Mouse (Mus musculus) heart, postnatal 36 days (tissue): ENCODE results near the gene Slc35b4. TPM values are rescaled to one million over a fixed set of nuclear protein-coding genes. Genes with fewer than 3 reads are reported as not detected.

Experiments used
- DNase-seq, 2 experiments: peaks; one replicate each; pipeline ENCODE4 v3.0.0; 2021 to 2022
- intact Hi-C: fragments of 180-260 bp; cut with DNase I; formaldehyde crosslinking; loops from one replicate; pipeline ENCODE4 v1.15.1; 2025
- total RNA-seq, 2 experiments: library from RNA; stranded (reverse); gene quantifications; 2 replicates each; pipeline ENCODE4 v1.2.3; 2021

Gene Slc35b4
- 1 to 10 TPM; 7.5 to 9.6 TPM for total RNA-seq

DNA sequence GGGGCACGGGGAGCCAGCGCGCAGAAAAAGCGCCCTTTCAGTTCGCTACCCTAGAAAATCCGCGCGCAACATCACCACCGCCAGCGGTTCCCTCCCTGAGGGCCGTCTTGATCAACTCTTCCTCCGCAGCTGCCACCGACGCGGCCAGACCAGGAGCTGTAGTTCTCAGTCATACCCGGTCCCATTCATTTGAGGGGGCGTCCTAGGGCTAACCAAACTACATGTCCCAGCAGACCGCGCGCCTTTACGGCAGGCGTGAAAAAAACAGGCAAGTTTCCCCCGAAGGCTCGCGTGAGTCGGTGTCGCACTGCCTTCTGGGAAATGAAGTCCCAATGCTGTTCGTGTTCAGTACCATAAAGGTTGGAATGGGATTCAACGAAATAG lies at the start of gene Slc35b4:
Gene Slc35b4, minus strand, starts transcription at position 248 of the 384 bp plus-strand sequence.
- intact Hi-C loops: loop anchor here (5.0 to 10.0 kb wide), 4 partner anchors 150 to 1115 kb away; partner anchors contain the start of genes Chchd3, Exoc4 and Lrguk

DNA sequence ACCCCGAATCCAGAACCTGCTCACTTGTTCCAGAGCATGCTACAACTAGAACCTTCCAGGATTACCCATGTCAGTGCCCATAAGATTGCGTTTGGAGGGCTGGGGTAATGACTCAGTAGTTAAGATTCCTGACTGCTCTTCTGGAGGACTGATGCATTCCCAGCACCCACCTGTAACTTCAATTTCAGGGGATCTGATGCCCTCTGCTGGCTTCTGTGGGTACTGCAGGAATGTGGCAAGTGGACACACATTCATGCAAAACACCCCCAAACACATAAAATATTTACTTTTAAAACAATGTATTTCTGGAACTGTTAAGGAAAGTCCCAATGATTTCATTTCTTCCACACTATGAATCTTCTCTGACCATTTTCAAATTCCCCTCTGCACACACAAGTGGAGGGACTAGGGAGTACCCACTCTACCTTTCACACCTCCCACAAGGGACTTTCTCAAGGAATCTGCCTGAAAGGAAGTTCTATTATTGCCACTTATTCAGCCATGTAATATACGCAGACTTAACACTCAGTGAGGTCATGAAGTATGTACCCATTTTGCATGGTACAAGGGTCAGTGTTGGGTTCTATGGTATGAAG lies 48.2 kb upstream of the Slc35b4 start:
- intact Hi-C loops: no loop called here
- DNase-seq: no peak

More for the DNA sequence above, at the start of gene Slc35b4:
- DNase-seq: peak; percentile 87 to 88

GRCm38 (mm10) chr6:34216450-34217319 lies 39.8 kb upstream of the Slc35b4 start:
- intact Hi-C loops: no loop called here

GRCm38 (mm10) chr6:34205754-34206153 lies 28.8 kb upstream of the Slc35b4 start:
- intact Hi-C loops: loop anchor here (5.0 kb wide), 1 partner anchor 72 kb away; no protein-coding TSS in a partner anchor
- DNase-seq: no peak

More at GRCm38 (mm10) chr6:34216450-34217319, 39.8 kb upstream of the Slc35b4 start:
- DNase-seq: no peak

GRCm38 (mm10) chr6:34204971-34205572 lies 28.2 kb upstream of the Slc35b4 start:
- DNase-seq: peak in 1 of 2 experiments; percentile 41
- intact Hi-C loops: loop anchor here (5.0 kb wide), 1 partner anchor 72 kb away; no protein-coding TSS in a partner anchor

DNA sequence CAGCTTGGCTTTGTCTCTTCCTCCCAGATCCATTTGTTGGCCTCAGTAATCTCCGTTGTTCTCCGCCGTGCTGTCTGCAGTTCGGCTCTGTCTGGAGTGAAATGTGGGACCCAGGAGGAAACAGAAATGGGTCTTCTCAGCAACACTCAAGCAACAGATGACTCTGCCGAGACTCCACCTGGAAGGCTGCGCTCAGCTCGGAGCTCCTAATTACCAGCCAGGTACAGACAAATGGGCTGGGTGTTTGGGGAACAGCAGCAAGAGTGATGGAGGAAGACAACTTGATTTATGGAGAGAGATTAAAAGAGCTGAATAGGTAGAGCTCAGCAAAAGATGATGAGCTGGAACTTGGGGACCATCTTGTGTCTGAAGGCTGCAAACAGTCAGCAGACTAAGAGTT lies 26.6 kb upstream of the Slc35b4 start:
- intact Hi-C loops: loop anchor here (2.0 kb wide), 1 partner anchor 27 kb away; no protein-coding TSS in a partner anchor
- no peak for DNase-seq

- intact Hi-C loops: loop anchor here (10.0 kb wide), 1 partner anchor 150 kb away; no protein-coding TSS in a partner anchor
- DNase-seq: no peak
Observed at GRCm38 (mm10) chr6:34194981-34195380, 18.1 kb upstream of the Slc35b4 start.

DNA sequence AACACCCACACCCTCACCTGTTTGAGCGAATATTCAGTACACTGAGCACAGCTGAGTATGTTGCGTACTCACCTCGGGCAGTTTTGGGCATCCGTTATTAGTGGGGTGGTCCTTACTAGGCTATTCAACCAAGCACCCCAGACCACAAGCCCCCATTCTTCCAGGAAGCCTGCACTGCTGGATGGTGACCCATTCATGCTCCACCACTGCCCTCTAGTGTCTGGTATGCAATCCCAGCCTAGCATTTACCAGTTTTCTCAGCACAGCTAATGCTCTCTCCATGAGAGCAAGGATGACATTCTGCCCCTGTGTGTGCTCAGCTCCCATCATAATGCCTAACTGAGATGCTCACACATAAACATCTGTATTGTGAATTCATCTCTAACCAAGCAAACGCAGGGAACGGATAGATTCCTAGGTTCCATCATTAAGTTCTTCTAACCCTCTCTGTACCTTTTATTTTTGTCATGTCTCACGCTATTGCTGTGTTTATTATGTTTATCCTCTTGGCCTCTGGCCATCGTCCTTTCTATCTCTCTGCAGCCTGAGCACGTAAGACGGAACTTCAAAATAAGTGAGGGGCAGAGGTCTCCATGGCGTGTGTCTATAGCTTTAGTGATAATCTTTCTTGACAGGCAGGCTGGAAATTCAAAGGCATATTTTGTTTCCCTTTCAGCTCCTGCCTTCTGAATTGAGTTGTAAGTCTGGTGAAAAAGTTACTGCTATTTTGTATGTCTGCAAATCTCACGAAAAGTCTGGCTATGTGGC lies 17.0 kb upstream of the Slc35b4 start:
- intact Hi-C loops: loop anchor here (10.0 kb wide), 1 partner anchor 149 kb away; no protein-coding TSS in a partner anchor

DNA sequence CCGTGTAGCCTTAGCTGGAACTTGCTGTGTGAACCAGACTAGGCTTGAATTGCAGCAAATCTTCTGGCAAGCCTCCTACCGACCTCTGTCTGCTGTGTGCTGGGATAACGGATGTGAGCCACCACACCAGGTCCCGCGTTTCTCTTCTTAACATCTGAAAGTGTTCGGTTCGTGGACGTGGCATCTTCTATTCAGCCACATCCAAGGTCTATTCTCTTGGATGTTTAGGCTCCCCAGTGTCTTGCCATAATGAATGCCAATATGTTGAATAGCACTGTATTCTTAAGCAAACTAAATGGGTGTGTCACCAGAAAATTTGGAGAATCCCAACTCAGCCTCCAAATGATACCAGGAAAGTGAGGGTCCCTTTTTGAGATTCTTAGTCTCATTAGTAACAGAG lies 14.5 kb upstream of the Slc35b4 start:
- intact Hi-C loops: loop anchor here (10.0 kb wide), 1 partner anchor 147 kb away; no protein-coding TSS in a partner anchor
- DNase-seq: no peak

More for the DNA sequence above, 17.0 kb upstream of the Slc35b4 start:
- DNase-seq: peak; percentile 55 to 59

DNA sequence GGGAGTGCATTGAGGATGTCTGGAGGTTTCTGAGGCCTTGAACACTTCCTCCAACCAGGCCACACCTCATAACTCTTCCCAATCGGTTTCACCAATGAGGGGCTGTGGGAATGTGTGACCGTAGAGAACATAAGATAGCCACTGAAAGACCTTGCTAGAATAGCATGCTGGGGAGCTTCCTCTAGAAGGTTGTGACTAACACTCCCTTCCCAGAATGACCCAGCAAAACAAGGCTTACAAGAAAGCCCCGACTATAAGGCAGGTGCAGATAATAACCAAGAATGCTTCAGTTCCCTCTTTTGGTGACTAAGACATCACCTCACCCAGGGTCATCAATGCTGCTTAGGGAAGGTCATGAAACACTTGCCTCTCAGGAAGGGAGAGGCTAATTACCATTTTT lies 12.6 kb upstream of the Slc35b4 start:
- no peak for DNase-seq
- intact Hi-C loops: no loop called here

GRCm38 (mm10) chr6:34187986-34188599 lies 11.2 kb upstream of the Slc35b4 start:
- peak; percentile 15 to 17 for DNase-seq
- intact Hi-C loops: no loop called here

- intact Hi-C loops: no loop called here
Observed at GRCm38 (mm10) chr6:34187273-34187863, 10.5 kb upstream of the Slc35b4 start.

GRCm38 (mm10) chr6:34183326-34183725 lies 6.4 kb upstream of the Slc35b4 start:
- DNase-seq: no peak
- intact Hi-C loops: no loop called here

More at GRCm38 (mm10) chr6:34187273-34187863, 10.5 kb upstream of the Slc35b4 start:
- DNase-seq: no peak

GRCm38 (mm10) chr6:34181961-34182360 lies 5.0 kb upstream of the Slc35b4 start:
- DNase-seq: no peak
- intact Hi-C loops: no loop called here

DNA sequence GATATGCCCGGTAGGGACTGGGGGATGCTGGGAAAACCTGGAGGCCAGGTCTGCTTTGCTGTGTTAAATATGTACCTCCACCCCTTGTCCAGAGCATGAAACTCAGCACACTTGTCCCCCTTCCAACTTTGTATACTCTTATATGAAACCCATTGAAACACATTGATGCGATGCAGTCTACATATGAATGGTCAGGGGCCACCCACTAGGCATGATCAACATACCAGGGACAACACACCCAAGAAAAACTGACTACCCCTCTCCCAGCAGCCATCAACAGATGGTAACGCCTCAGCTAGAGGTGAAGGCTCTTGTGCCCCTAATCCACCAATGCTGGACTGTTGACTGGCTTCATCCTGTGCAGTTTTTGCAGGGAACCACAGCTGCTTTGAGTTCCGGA lies 3.0 kb upstream of the Slc35b4 start:
- DNase-seq: no peak
- intact Hi-C loops: loop anchor here (5.0 to 10.0 kb wide), 4 partner anchors 153 to 1118 kb away; partner anchors contain the start of genes Chchd3, Exoc4 and Lrguk

DNA sequence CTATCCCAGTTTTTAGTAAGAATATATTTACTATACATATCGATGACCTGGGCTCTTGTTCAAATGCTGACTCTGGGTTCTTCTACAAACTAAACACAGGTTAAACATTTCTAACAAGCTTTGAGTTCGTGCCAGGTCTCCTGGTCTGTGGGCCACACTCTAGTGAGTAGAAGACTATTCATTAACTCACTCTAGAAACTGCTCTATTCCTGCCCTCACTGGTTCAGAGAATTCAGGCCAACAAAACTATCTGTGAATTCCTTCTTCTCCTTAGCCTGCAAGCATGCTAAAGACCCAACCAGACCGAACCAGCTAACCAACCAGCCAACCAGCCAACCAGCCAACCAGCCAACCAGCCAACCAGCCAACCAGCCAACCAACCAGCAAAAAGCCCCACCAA lies 2.1 kb upstream of the Slc35b4 start:
- intact Hi-C loops: loop anchor here (5.0 to 10.0 kb wide), 4 partner anchors 152 to 1117 kb away; partner anchors contain the start of genes Chchd3, Exoc4 and Lrguk
- DNase-seq: no peak

DNA sequence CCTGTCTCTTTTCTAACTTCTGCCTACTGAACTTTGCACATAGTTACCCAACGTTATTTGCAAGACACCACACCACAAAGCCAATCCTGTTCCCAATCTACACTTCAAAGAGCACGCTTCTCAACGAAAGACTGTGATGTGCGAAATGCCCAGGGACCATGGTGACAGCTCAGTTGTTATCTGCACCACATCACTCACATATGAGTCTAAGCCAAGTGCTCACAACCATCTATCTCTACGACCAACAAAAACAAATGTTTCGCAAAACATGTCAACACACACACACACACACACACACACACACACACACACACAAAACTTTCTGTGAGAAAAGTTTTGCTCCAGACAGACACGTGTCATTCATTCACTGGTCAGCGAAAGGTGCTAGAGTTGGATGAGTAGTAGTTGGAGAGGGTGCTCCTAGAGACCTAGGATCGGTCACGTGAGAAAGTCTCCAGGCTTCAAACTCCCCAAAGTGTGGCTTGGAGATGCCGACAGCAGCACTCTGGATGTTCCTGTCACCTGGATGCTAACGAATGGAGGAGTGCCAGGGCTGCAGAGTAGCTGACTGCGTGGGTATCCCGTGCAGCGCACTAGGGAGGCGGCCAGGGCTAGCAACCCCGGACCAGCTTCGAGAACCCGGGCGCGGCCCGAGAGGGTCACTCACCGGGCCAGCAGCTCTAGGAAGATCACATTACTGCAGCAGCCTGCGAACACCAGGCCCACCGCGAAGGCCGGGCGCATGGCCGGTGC lies 624 bp downstream of the Slc35b4 start:
- DNase-seq: no peak
- intact Hi-C loops: loop anchor here (5.0 to 10.0 kb wide), 4 partner anchors 149 to 1114 kb away; partner anchors contain the start of genes Chchd3, Exoc4 and Lrguk

DNA sequence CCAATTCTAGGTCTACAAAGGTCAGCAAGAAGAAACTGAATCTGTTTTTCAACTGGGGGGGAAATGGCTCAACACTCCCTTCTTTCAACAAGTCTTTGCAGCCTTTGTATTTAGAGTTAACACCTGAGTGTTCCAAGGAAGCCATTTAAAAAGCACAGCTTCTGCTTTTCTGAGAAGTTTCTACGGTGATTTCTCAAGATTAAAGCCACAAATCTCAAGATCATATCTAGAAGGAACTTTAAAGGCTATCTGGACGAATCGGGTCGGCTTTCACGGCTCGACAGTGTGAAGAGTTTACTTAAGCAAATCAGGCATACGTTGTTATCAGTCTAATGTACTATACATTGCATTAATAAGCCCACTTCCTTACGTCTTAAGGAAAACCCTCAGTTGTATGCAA lies 2.2 kb downstream of the Slc35b4 start:
- DNase-seq: no peak
- intact Hi-C loops: loop anchor here (5.0 to 10.0 kb wide), 4 partner anchors 147 to 1112 kb away; partner anchors contain the start of genes Chchd3, Exoc4 and Lrguk
